Mouse (Mus musculus) bone marrow macrophage, adult 2 months (primary cell): ENCODE data around the gene Col1a1.

Experiments used
- CTCF ChIP-seq: IDR thresholded peaks from 2 replicates; pipeline ENCODE4 v1.5.1; 2012; ENCODE audit warnings: low read depth, mild to moderate bottlenecking, low read length, moderate library complexity
- POLR2A ChIP-seq: IDR thresholded peaks from 2 replicates; pipeline ENCODE4 v1.6.1; 2012; ENCODE audit warnings: mild to moderate bottlenecking, low read depth, low read length, borderline replicate concordance

DNA sequence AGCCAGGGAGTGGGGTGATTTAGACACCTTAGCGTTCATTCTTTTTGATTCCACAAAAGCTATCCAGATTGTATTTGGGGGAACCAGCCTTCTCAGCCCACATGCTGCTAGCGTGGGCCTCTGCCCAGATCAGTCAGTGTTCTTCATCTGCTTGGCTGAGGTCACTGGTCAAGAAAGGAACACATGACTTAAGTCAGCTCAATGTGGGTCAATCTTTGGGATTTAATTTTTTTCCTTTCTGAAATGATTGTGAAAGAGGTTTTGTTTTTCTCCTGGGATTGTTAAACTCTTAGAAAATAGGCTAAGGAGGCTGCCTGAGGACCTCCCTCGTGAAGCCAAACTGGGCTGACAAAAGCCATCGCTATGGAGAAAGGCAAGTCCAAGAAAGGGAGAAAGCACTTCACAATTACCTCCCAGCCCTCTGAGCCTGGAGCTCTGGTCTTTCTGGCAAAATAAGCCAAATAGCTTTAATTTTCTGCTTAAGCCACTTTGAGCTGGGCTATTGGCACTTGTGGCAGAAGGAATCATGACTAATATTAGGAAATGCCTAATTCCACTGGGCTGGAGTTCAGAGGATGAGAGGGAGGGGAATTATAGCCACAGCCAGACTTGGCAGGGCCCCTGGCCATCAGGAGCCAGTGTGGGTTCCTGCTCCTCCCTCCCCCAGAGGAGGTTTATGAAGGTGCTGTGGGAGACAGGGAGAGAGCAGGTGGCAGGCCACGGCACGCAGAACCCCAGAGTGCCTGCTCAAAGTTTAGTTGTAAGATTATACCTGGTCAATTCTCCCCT is 22.5 kb upstream of the Col1a1 start:
- TF ChIP-seq CTCF (no peak), POLR2A (no peak)
